Mouse (Mus musculus) spleen, embryonic (tissue): Measurements from ENCODE around the gene Rexo4.

Source experiments
- CTCF ChIA-PET: fragments of 350-600 bp; sonication (Branson Sonifier 250); formaldehyde crosslinking; loops from one replicate; lab custom pipeline; 2022; lab: Charles Lee

Gene Rexo4

GRCm38 (mm10) chr2:26950411-26950810 lies 13.8 kb downstream of the Rexo4 start:
- CTCF ChIA-PET, result no interaction called here

- CTCF ChIA-PET, result no interaction called here
Observed at GRCm38 (mm10) chr2:26943253-26943652, 20.9 kb downstream of the Rexo4 start.

DNA sequence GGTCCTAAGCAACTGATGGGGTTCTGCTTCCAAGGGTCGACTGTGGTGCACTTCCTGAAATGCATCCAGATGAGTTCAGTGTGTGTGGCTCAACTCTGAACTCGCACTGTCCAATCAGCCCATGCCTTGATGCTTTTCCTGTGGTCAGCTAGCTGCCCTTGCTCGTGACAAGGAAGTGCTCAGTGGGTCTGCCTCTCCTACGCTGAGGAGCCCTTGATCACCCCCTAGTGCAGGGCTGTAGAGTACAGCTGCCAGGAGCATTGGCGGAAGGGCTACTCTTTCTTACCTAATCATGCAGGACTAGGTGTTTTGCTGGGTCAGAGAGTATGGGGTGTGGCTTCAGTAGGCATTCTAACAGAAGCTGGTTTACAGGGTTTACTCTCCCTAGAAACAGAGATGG lies 22.6 kb downstream of the Rexo4 start:
- CTCF ChIA-PET, result no interaction called here

GRCm38 (mm10) chr2:26936425-26936824 lies 27.8 kb downstream of the Rexo4 start:
- CTCF ChIA-PET, result interaction anchor here (0.8 kb wide), 1 partner anchor 499 kb away, joined by 3 read pairs; no protein-coding TSS in a partner anchor

DNA sequence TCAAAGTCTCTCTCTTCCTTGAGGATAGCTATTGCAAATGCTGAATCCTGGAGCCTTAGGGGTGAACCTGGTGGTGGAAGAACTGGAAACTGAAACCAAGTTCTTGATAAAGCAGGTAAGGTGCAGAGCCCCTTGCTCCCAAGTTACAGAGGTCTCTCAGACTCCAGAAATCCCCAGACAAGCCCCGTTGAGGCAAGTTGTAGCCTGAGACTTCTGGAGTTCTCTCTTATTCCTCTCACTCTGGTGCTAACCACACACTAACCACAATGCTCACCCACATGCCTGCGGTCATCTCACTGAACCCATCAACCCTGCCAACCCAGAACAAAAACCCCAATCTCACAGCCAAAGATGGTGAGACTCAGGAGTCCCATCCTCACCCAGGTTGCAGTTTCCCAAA lies 28.9 kb downstream of the Rexo4 start:
- CTCF ChIA-PET, result interaction anchor here (0.7 kb wide), 1 partner anchor 370 kb away, joined by 4 read pairs; no protein-coding TSS in a partner anchor

DNA sequence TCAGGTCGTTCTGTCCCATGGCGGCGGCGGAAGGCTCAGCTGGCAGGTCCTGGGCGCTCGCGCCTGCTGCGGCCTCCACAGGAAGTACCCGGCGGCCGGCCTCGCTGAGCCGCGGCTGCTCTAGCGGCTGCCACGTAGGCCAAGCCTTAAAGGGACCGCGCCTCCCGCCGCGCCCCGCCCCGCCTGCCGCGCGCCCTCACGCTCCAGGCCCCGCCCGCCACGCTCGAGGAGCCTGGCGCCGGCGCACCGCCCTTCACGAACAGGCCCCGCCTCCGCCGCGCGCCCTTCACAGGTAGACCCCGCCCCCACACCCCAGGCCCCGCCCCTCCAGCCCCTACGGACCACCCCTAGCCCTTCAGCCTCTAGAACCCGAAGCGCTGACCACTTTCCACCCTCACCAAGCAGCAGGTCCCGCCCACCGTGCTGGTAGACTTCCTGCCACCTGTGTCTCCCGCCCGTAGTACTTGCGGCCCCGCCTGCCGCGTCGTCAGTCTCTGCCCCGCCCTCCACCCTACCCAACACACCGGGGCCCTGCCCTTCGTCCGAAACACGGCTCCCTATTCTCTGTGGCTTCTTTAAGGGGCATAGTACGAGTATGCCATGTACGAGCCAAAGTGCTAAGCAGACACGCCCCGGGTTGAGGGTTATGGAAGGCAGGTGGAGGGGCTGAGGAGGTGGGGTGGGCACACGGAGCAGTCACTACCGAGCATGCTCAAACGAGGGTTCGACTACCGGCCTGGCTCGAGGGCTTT lies 30.7 kb downstream of the Rexo4 start, which contains the start of the genes Surf4 and Stkld1:
Surf4 (minus strand) TSS at position 625 of the 752 bp plus-strand sequence.
Stkld1 (plus strand) TSS at position 744 of the 752 bp plus-strand sequence.
- CTCF ChIA-PET, result interaction anchor here (0.6 kb wide), 1 partner anchor 15 kb away, joined by 3 read pairs; no protein-coding TSS in a partner anchor

DNA sequence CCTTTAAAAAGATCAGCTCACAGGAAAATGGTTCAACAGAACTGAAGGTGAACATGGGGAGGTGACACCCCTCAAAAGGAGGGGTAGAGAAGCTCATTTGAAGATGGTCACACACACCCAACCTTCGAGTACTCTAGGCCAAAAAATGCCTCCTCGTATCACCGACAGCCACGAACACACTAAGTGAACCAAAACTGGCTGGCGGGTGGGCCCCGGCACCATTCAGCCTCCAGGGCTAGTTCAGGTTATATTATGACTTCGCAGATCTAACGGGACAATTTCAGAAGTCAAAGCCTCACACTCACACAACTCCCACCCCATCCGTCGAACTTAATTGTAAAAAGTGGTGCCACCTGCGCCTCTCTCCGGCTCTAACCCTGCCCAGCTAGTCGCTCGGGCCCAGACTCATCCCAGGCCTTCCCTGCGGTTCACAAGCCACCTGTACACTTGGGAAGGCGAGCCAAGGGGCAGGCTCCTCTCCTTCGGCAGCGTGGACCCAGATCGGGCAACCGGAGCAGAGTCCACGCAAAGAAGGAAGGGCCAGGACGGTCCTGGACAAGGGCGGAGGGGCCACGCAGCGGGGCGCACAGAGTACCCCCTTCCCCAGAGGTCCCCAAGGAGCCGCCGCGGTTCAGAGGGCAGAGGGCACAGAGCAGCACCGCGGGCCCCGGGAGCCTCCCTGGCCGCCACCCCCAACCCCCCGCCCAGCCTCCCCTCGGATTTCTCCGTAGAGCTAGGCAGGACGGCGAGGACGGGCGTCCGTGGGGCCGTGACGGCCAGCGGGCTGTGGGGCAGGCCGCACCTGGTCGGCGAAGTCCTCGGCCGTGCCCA lies 31.5 kb downstream of the Rexo4 start:
- CTCF ChIA-PET, result interaction anchor here (0.6 kb wide), 1 partner anchor 14 kb away, joined by 3 read pairs; no protein-coding TSS in a partner anchor

DNA sequence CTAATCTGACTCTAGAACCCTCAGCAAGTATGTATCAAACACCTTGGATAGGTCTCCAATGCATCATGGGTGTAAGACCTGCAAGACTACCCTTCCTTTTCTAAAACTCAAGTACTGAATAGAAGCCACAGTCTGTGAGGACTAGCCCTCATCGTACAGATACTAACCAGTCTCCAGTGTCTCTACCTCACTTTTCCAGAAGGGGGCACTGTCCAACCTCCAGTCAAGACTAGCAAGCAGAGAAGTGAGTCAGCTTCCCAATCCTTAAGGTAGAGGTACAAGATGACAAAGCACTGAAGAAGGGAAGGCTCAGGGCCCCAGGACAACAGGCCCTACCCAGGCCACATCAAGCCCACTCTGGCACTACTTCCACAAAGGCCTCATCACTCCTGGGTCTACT lies 33.8 kb downstream of the Rexo4 start:
- CTCF ChIA-PET, result interaction anchor here (0.6 to 1.0 kb wide), 2 partner anchors 14 to 108 kb away, joined by 3 read pairs; partner anchors contain the start of gene Surf1

GRCm38 (mm10) chr2:26927745-26928476 lies 36.3 kb downstream of the Rexo4 start:
- CTCF ChIA-PET, result interaction anchor here (0.6 kb wide), 1 partner anchor 27 kb away, joined by 3 read pairs; no protein-coding TSS in a partner anchor

DNA sequence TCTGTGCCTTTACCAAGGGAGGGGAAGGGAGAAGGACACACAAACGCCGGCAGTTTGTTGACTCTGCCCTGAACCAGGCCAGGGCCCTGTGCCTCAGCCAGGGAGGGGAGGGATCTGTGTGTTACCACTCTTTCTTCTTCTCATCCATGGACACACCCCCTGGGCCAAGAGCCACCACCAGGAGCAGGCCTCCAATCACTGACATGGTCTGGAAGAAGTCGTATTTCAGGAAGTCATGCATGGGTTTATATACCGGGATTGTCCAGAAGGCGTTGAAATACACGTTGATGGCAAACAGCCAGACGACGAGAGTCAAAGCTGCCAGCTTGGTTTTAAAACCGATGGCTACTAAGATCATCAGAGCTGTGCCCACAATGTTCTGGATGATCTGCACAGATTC lies 42.4 kb downstream of the Rexo4 start:
- CTCF ChIA-PET, result no interaction called here

DNA sequence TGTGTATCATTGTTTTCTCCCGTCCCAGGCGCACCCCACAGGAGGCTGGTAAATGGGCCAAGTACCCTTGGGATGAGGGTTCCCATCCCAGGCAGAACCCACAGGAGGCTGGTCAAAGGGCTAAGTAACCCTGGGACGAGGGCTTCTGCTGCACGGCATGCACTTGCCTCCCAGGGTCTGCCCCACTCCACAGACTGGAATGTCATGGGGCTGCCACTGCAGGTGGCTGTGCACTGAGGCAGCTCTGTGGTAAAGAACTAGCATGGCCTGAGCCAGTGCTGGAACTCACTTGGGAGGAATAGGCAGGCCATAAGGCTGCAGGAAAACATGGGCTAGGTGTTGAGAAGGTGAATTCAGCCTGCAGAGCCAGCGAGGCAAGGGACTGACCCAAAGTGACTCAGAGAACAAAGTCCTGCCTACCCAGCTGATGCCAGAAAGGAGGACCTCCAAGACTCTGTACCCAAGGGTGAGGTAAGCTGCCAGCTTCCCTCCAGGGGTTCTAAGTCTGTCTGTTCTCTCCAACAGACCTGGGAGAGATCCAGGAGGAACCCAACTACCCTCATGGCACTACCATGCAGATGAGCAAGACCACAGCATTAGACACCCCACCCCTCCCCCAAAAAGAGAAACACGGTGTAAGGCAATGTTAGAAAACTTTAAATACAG lies 43.9 kb downstream of the Rexo4 start:
- CTCF ChIA-PET, result no interaction called here

- CTCF ChIA-PET, result no interaction called here
Observed at GRCm38 (mm10) chr2:26919684-26920083, 44.5 kb downstream of the Rexo4 start.

GRCm38 (mm10) chr2:26916738-26917137 lies 47.4 kb downstream of the Rexo4 start:
- CTCF ChIA-PET, result interaction anchor here (1.0 kb wide), 1 partner anchor 13 kb away, joined by 3 read pairs; no protein-coding TSS in a partner anchor

DNA sequence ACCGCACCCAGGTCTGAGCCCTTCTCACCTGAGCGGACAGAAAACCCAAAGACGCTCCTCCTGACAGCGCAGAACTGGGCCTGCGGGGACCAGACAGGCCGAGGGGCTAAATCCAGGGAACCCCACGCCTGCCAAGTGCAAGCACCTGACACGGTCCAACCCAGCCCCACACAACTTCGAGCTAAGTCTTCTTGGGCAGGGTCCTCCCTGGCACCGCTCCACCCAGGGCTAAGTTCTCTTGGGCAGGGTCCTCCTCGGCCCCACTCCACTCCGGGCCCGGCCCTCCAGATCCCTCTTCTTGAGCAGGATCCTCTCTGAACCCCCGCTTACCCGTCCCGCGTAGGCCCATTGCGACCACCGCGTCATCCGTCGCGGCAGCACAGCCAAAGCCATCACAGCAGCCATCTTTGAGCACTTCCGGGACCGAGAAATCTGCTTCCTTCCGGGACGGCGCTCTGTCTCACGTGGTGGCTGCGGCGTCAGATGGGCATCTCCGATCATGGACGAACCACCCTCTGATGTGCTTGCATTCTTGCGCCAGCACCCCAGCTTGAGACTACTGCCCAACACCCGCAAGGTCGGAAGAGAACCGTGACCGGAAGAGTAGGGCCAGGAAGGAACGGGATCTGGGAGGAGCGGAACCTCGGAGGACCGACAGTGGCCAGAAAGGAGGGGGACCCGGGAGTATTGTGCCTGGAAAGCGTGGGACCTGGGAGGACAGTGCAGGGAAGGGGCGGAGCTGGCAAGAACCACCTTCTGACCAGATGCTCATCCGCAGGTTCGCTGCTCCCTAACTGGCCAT lies 48.1 kb downstream of the Rexo4 start, which contains the start of the genes Surf2 and Surf1:
Surf2 (plus strand) TSS at position 441 of the 802 bp plus-strand sequence.
Surf1 (minus strand) TSS at position 604 of the 802 bp plus-strand sequence.
- CTCF ChIA-PET, result interaction anchor here (1.0 kb wide), 1 partner anchor 14 kb away, joined by 3 read pairs; no protein-coding TSS in a partner anchor

DNA sequence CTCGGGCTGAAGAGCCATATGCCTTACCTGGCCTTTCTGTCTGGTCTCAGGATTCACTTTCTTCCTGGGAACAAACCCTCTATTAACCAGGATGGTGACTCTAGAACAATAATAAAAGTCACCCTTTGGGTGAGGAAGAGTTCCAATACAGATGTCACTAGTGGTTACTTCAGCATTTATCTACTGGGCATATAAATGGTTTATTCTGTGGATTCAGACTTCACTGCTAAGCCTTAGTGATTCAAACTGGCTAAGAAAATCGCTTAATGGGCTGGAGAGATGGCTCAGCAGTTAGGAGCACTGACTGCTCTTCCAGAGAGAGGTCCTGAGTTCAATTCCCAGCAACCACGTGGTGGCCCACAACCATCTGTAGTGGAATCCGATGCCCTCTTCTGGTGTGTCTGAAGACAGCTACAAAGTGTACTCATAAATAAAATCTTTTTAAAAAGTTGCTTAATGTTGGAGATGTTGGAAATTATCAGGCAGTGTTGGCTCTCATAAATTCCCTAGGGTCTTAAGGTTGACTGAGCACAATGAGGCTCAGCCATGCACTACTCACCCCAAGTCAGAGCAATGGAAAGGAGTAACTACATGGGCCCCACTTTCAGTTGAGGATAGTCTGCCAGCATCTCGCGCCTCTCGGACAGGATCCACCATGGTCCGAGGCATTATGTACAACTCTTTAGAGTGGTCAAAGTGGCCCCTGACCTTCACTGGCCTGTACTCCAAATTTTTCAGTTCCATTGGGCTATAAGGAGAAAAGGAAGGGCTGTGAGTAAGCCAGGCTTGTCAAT lies 49.8 kb downstream of the Rexo4 start:
- CTCF ChIA-PET, result no interaction called here

- CTCF ChIA-PET, result no interaction called here
Observed at GRCm38 (mm10) chr2:26913416-26914147, 50.6 kb downstream of the Rexo4 start.

DNA sequence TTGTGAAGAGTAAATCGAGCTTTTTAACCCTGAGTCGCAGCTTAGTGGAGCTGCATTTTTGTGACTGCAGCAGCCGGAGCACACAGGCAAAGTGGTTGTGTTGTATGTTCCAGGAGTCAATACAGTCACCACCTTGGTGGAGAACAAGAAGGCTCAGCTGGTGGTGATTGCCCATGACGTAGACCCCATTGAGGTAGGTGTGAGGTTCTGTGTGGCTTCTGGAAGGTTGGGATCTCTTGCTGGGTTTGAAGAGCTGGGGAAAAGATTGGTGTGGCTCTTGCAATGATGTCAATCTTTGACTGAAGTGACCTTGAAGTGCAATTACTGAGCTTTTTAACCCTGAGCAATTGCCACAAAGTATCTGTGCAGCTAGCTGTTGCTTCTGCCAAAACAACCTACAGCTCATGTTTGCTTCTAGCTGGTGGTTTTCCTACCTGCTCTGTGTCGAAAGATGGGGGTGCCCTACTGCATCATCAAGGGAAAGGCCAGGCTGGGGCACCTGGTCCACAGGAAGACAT lies 51.9 kb downstream of the Rexo4 start:
- CTCF ChIA-PET, result interaction anchor here (1.2 kb wide), 1 partner anchor 17 kb away, joined by 3 read pairs; no protein-coding TSS in a partner anchor
